8 mouse cellular contexts compared by ENCODE assay signal in genomic region chr13:52980211-52980950, GRCm38 (mm10). TPM values are rescaled to one million over a fixed set of nuclear protein-coding genes. Genes with fewer than 3 reads are reported as not detected.
A peak's percentile ranks its signal among the peaks of the same experiment; 100 is the strongest.
DNase-seq lines count a peak whose midpoint lies in the region; ATAC-seq and TF ChIP-seq lines count a peak whose summit lies in the region.

No protein-coding gene starts in this region.

- 0 out of 2 replicates have a peak, but pooled peaks have one; percentile 25 for TF ChIP-seq POLR2A in liver, adult 2 months (IDR thresholded peaks at IDR 0.05; ENCODE audit: extremely low read depth, insufficient read depth, low read length)
- TF ChIP-seq POLR2A in testis, adult 2 months (IDR thresholded peaks at IDR 0.05; ENCODE audit: control insufficient read depth, low read depth, low read length) = no peak

- H3K36me3 ChIP-seq in embryonic facial prominence, embryonic 10.5 days (replicated peaks) = no peaks in the 10 kb centered on the region
- no peaks in the 10 kb centered on the region for H3K36me3 ChIP-seq in heart, embryonic 11.5 days (ENCODE audit: control insufficient read depth, insufficient read depth, low read length)
- H3K36me3 ChIP-seq in kidney, embryonic 16.5 days (ENCODE audit: insufficient read depth, low read length) = no peaks in the 10 kb centered on the region
- no peaks in the 10 kb centered on the region for H3K36me3 ChIP-seq in liver, adult 2 months (ENCODE audit: control insufficient read depth, insufficient read depth, low read length)
- H3K36me3 ChIP-seq in midbrain, postnatal 0 days (ENCODE audit: insufficient read depth, low read length) = no peaks in the 10 kb centered on the region
- H3K36me3 ChIP-seq in testis, adult 2 months (ENCODE audit: control insufficient read depth, insufficient read depth, low read length) = no peaks in the 10 kb centered on the region

- H3K9me3 ChIP-seq in embryonic facial prominence, embryonic 10.5 days = no peaks in the 10 kb centered on the region
- no peaks in the 10 kb centered on the region for H3K9me3 ChIP-seq in heart, embryonic 11.5 days (replicated peaks; ENCODE audit: control insufficient read depth, low read length)
- no peaks in the 10 kb centered on the region for H3K9me3 ChIP-seq in kidney, embryonic 16.5 days (ENCODE audit: low read length)
- no peaks in the 10 kb centered on the region for H3K9me3 ChIP-seq in midbrain, postnatal 0 days (ENCODE audit: low read length)

- H3K4me3 ChIP-seq in embryonic facial prominence, embryonic 10.5 days = peak overlapping the region; percentile 88
- peak overlapping the region; percentile 96 for H3K4me3 ChIP-seq in heart, embryonic 11.5 days (ENCODE audit: low read depth, low read length)
- peak overlapping the region; percentile 96 for H3K4me3 ChIP-seq in kidney, embryonic 16.5 days (ENCODE audit: low read length)
- peak overlapping the region; percentile 91 for H3K4me3 ChIP-seq in liver, adult 2 months (ENCODE audit: insufficient read depth, low read depth, low read length)
- peak overlapping the region; percentile 62 for H3K4me3 ChIP-seq in midbrain, postnatal 0 days (ENCODE audit: low read depth, low read length)
- H3K4me3 ChIP-seq in testis, adult 2 months (ENCODE audit: control insufficient read depth, low read depth, low read length) = peak overlapping the region; percentile 87

- peak overlapping the region; percentile 99 for H3K4me2 ChIP-seq in heart, embryonic 11.5 days
- peak overlapping the region; percentile 100 for H3K4me2 ChIP-seq in kidney, embryonic 16.5 days (replicated peaks; ENCODE audit: low read depth, low read length)
- peak overlapping the region; percentile 97 for H3K4me2 ChIP-seq in midbrain, postnatal 0 days (ENCODE audit: low read depth, low read length, poor library complexity, severe bottlenecking)

- under 1% methylated on average over 75 of the region's 77 CpGs for WGBS in embryonic facial prominence, embryonic 10.5 days
- under 1% methylated on average over 69 of the region's 77 CpGs for WGBS in heart, embryonic 11.5 days (ENCODE audit: insufficient replicate concordance)
- WGBS in kidney, embryonic 16.5 days = under 1% methylated on average over 75 of the region's 77 CpGs
- WGBS in liver, adult 2 months = under 1% methylated on average over 67 of the region's 77 CpGs
- WGBS in midbrain, postnatal 0 days = under 1% methylated on average over 70 of the region's 77 CpGs

- DNase-seq in 416B (ENCODE audit: low read depth) = peak; percentile 72
- DNase-seq in adrenal gland, adult 18-20 months (ENCODE audit: low spot score in 2 of 2) = peak; percentile 71 to 80
- peak; percentile 84 for DNase-seq in embryonic facial prominence, embryonic 10.5 days (ENCODE audit: low spot score)
- DNase-seq in liver, adult 2 months (ENCODE audit: extremely low read depth, low read depth, low spot score) = peak; percentile 78
- DNase-seq in midbrain, postnatal 0 days (ENCODE audit: low spot score) = peak; percentile 88

- peak; percentile 10; the same call in 1 of the 2 replicates for TF ChIP-seq CTCF in liver, adult 2 months (IDR thresholded peaks at IDR 0.05; ENCODE audit: low read depth, low read length)
- peak; percentile 41 for TF ChIP-seq CTCF in midbrain, postnatal 0 days (IDR thresholded peaks at IDR 0.05)
- no peak for TF ChIP-seq CTCF in testis, adult 2 months (IDR thresholded peaks at IDR 0.05; ENCODE audit: control insufficient read depth, insufficient read depth, insufficient replicate concordance, low read depth, low read length)

- H3K9ac ChIP-seq in heart, embryonic 11.5 days (ENCODE audit: low read depth, low read length) = peak overlapping the region; percentile 91
- H3K9ac ChIP-seq in kidney, embryonic 16.5 days (replicated peaks; ENCODE audit: low read length) = peak overlapping the region; percentile 92
- peak overlapping the region; percentile 90 for H3K9ac ChIP-seq in liver, adult 2 months (ENCODE audit: low read depth, low read length)
- peak overlapping the region; percentile 66 for H3K9ac ChIP-seq in midbrain, postnatal 0 days (replicated peaks; ENCODE audit: low read length, poor library complexity, severe bottlenecking)

- peaks cover 52% of the 10 kb centered on the region for H3K4me1 ChIP-seq in embryonic facial prominence, embryonic 10.5 days
- peaks cover 19% of the 10 kb centered on the region for H3K4me1 ChIP-seq in heart, embryonic 11.5 days (ENCODE audit: control insufficient read depth, insufficient read depth, low read length)
- peaks cover 39% of the 10 kb centered on the region for H3K4me1 ChIP-seq in kidney, embryonic 16.5 days (ENCODE audit: insufficient read depth, low read length)
- peaks cover 8% of the 10 kb centered on the region for H3K4me1 ChIP-seq in liver, adult 2 months (ENCODE audit: control insufficient read depth, insufficient read depth, low read length)
- peaks cover 7% of the 10 kb centered on the region; the same call in 1 of the 2 replicates for H3K4me1 ChIP-seq in midbrain, postnatal 0 days (ENCODE audit: insufficient read depth, low read length)
- H3K4me1 ChIP-seq in testis, adult 2 months (ENCODE audit: control insufficient read depth, insufficient read depth, low read length) = peaks cover 16% of the 10 kb centered on the region

- peaks cover 12% of the 10 kb centered on the region for H3K79me2 ChIP-seq in liver, adult 2 months (ENCODE audit: control insufficient read depth, insufficient read depth, low read length)

- peaks cover 34% of the 10 kb centered on the region for H3K27me3 ChIP-seq in embryonic facial prominence, embryonic 10.5 days (replicated peaks; ENCODE audit: low read depth, poor library complexity, severe bottlenecking)
- H3K27me3 ChIP-seq in heart, embryonic 11.5 days (ENCODE audit: control insufficient read depth, insufficient read depth, low read length) = no peaks in the 10 kb centered on the region
- H3K27me3 ChIP-seq in kidney, embryonic 16.5 days (ENCODE audit: insufficient read depth, low read length) = peaks cover 2% of the 10 kb centered on the region; the same call in 1 of the 2 replicates
- H3K27me3 ChIP-seq in liver, adult 2 months (ENCODE audit: control insufficient read depth, insufficient read depth, low read length) = no peaks in the 10 kb centered on the region
- no peaks in the 10 kb centered on the region for H3K27me3 ChIP-seq in midbrain, postnatal 0 days (ENCODE audit: insufficient read depth, low read length)
- peaks cover 5% of the 10 kb centered on the region; the same call in 1 of the 2 replicates for H3K27me3 ChIP-seq in testis, adult 2 months (ENCODE audit: control insufficient read depth, insufficient read depth, low read length)

- peak overlapping the region; percentile 94 for H3K27ac ChIP-seq in embryonic facial prominence, embryonic 10.5 days (replicated peaks)
- H3K27ac ChIP-seq in heart, embryonic 11.5 days (ENCODE audit: low read depth, low read length) = peak overlapping the region; percentile 97
- H3K27ac ChIP-seq in kidney, embryonic 16.5 days (ENCODE audit: low read length) = peak overlapping the region; percentile 92
- H3K27ac ChIP-seq in liver, adult 2 months (replicated peaks; ENCODE audit: insufficient read depth, low read depth, low read length) = peak overlapping the region; percentile 99
- H3K27ac ChIP-seq in midbrain, postnatal 0 days (ENCODE audit: low read depth, low read length) = peak overlapping the region; percentile 88
- H3K27ac ChIP-seq in testis, adult 2 months (ENCODE audit: control insufficient read depth, insufficient read depth, low read depth, low read length) = peak overlapping the region; percentile 57; the same call in 1 of the 2 replicates

- ATAC-seq in heart, embryonic 11.5 days (replicated peaks; ENCODE audit: insufficient number of reproducible peaks, low FRiP score, low TSS enrichment) = peak; percentile 47
- peak; percentile 75 for ATAC-seq in kidney, embryonic 16.5 days (ENCODE audit: low FRiP score, low TSS enrichment)
- peak; percentile 85 for ATAC-seq in midbrain, postnatal 0 days (ENCODE audit: low FRiP score)

RNA-seq across cellular contexts. Expression of gene Nfil3, which starts 0.5 kb away (rescaled TPM):
- 10 to 100 TPM; 54.5 to 54.7 TPM for total RNA-seq in adrenal gland, adult 18-20 months (2021)
- 22.8 and 24.5 TPM in 2 replicates for polyA plus RNA-seq in embryonic facial prominence, embryonic 10.5 days (2016; fragmentation: Nextera tagmentation; extraction: Ambion mirVana)
- polyA plus RNA-seq in heart, embryonic 11.5 days (2014; fragmentation: Nextera tagmentation; extraction: Ambion mirVana) = 35.3 and 42.3 TPM in 2 replicates
- 21.4 and 22.9 TPM in 2 replicates for polyA plus RNA-seq in kidney, embryonic 16.5 days (2015; fragmentation: Nextera tagmentation; extraction: Ambion mirVana)
- total RNA-seq in liver, adult 2 months (2014; rRNA removed) = 6.2 and 10.2 TPM in 2 replicates
- 7.9 and 16.2 TPM in 2 replicates for polyA plus RNA-seq in liver, adult 2 months (2012; rRNA removed)
- total RNA-seq in midbrain, postnatal 0 days (2014; rRNA removed) = 15.7 and 20.8 TPM in 2 replicates
- 27.3 and 27.5 TPM in 2 replicates for polyA plus RNA-seq in midbrain, postnatal 0 days (2015; fragmentation: Nextera tagmentation; extraction: Ambion mirVana)
- polyA plus RNA-seq in testis, adult 2 months (2012; rRNA removed) = 1.6 and 1.8 TPM in 2 replicates

RNA-seq across cellular contexts. Expression of gene Auh, which starts 50.9 kb away (rescaled TPM):
- total RNA-seq in adrenal gland, adult 18-20 months (2021) = 100 to 1,000 TPM; 126 to 138 TPM
- polyA plus RNA-seq in embryonic facial prominence, embryonic 10.5 days (2016; fragmentation: Nextera tagmentation; extraction: Ambion mirVana) = 30.7 and 32.9 TPM in 2 replicates
- 47.7 and 54.7 TPM in 2 replicates for polyA plus RNA-seq in heart, embryonic 11.5 days (2014; fragmentation: Nextera tagmentation; extraction: Ambion mirVana)
- polyA plus RNA-seq in kidney, embryonic 16.5 days (2015; fragmentation: Nextera tagmentation; extraction: Ambion mirVana) = 64.1 and 68.0 TPM in 2 replicates
- total RNA-seq in liver, adult 2 months (2014; rRNA removed) = 45.1 and 49.2 TPM in 2 replicates
- 28.0 and 33.3 TPM in 2 replicates for polyA plus RNA-seq in liver, adult 2 months (2012; rRNA removed)
- 33.7 and 53.9 TPM in 2 replicates for total RNA-seq in midbrain, postnatal 0 days (2014; rRNA removed)
- 55.9 and 59.6 TPM in 2 replicates for polyA plus RNA-seq in midbrain, postnatal 0 days (2015; fragmentation: Nextera tagmentation; extraction: Ambion mirVana)
- 6.1 TPM in 2 replicates for polyA plus RNA-seq in testis, adult 2 months (2012; rRNA removed)

Comparison
In these comparisons a context has a peak if more than half of its experiments do, and no peak if none do; other contexts are left out.
1. Peak in every context shown above with its lines: DNase-seq, ATAC-seq, H3K4me3 ChIP-seq and H3K27ac ChIP-seq.